Mouse (Mus musculus) megakaryocyte, embryonic 14.5 days (primary cell): ENCODE data around the gene Rapgef4.

ENCODE experiments used
- FLI1 ChIP-seq: IDR thresholded peaks from 2 replicates; pipeline ENCODE4 v1.6.1; 2012; ENCODE audit warnings: low read length, inconsistent platforms, mixed read lengths
- GATA1 ChIP-seq: IDR thresholded peaks from 3 replicates; pipeline ENCODE4 v1.6.1; 2012; ENCODE audit warnings: mixed read lengths, low read length, inconsistent platforms, borderline replicate concordance

- TF ChIP-seq GATA1, result no peak
- no peak for TF ChIP-seq FLI1
Measured at GRCm38 (mm10) chr2:72298406-72298805, 317.4 kb downstream of the Rapgef4 start.
